Comparison of ENCODE assay signal across 14 mouse cellular contexts in genomic region chr11:69078805-69079438, GRCm38 (mm10). TPM values are rescaled to one million over a fixed set of nuclear protein-coding genes. Genes with fewer than 3 reads are reported as not detected.
DNase-seq lines count a peak whose midpoint lies in the region; ATAC-seq and TF ChIP-seq lines count a peak whose summit lies in the region.
"Had no signal": no experiment of that assay in that cellular context is flagged by ENCODE, and none has a peak within 500 bp of the region (broad histone marks: within the 10 kb centered on the region; RNA-seq: fewer than 3 reads in every experiment).

No protein-coding gene starts in this region.

- no peak for TF ChIP-seq CTCF in lung, adult 2 months (IDR thresholded peaks at IDR 0.05; ENCODE audit: insufficient read depth, low read length)
- no peak for TF ChIP-seq CTCF in forebrain, postnatal 0 days (IDR thresholded peaks at IDR 0.05; ENCODE audit: low read depth)

- H3K36me3 ChIP-seq in heart, embryonic 11.5 days (ENCODE audit: control insufficient read depth, insufficient read depth, low read length) = no peaks in the 10 kb centered on the region
- no peaks in the 10 kb centered on the region for H3K36me3 ChIP-seq in embryonic facial prominence, embryonic 10.5 days (replicated peaks)
- no peaks in the 10 kb centered on the region for H3K36me3 ChIP-seq in forebrain, postnatal 0 days (ENCODE audit: insufficient read depth)
- H3K36me3 ChIP-seq: forebrain, embryonic 12.5 days; hindbrain, embryonic 10.5 days had no signal

- peak; percentile 97 for DNase-seq in heart, adult 11 months
- DNase-seq in lung, postnatal 4 days = peak; percentile 39
- no peak for DNase-seq in lung, adult 2 months
- no peak for DNase-seq in embryonic facial prominence, embryonic 10.5 days (ENCODE audit: low spot score)
- no peak for DNase-seq in forebrain, postnatal 0 days
- DNase-seq in urinary bladder, postnatal 14 days (ENCODE audit: low spot score) = no peak
- DNase-seq: adrenal gland, postnatal 36 days; cerebellum, postnatal 25 days; kidney, postnatal 36 days; thymus, postnatal 36 days had no signal

- H3K4me2 ChIP-seq in heart, embryonic 11.5 days = no peak overlapping the region
- no peak overlapping the region for H3K4me2 ChIP-seq in forebrain, postnatal 0 days (ENCODE audit: low read depth)
- H3K4me2 ChIP-seq: forebrain, embryonic 12.5 days had no signal

- TF ChIP-seq POLR2A in lung, adult 2 months (IDR thresholded peaks at IDR 0.05; ENCODE audit: borderline replicate concordance, extremely low read depth, low read depth, low read length) = no peak

- peaks cover 4% of the 10 kb centered on the region; the same call in 1 of the 2 replicates for H3K4me1 ChIP-seq in heart, embryonic 11.5 days (ENCODE audit: control insufficient read depth, insufficient read depth, low read length)
- H3K4me1 ChIP-seq in lung, adult 2 months (ENCODE audit: control insufficient read depth, insufficient read depth, low read length) = no peaks in the 10 kb centered on the region
- peaks cover 19% of the 10 kb centered on the region for H3K4me1 ChIP-seq in embryonic facial prominence, embryonic 10.5 days
- H3K4me1 ChIP-seq in forebrain, postnatal 0 days (ENCODE audit: insufficient read depth) = no peaks in the 10 kb centered on the region

- no peaks in the 10 kb centered on the region for H3K9me3 ChIP-seq in heart, embryonic 11.5 days (replicated peaks; ENCODE audit: control insufficient read depth, low read length)
- no peaks in the 10 kb centered on the region for H3K9me3 ChIP-seq in embryonic facial prominence, embryonic 10.5 days
- no peaks in the 10 kb centered on the region for H3K9me3 ChIP-seq in forebrain, postnatal 0 days (ENCODE audit: low read length)
- H3K9me3 ChIP-seq: forebrain, embryonic 12.5 days; hindbrain, embryonic 10.5 days had no signal

- no peak overlapping the region for H3K4me3 ChIP-seq in heart, embryonic 11.5 days (ENCODE audit: low read depth, low read length)
- no peak overlapping the region for H3K4me3 ChIP-seq in lung, adult 2 months (replicated peaks; ENCODE audit: extremely low read depth, low read depth, low read length)
- 0 out of 2 replicates have a peak overlapping the region, but pooled peaks have one; percentile 0 for H3K4me3 ChIP-seq in embryonic facial prominence, embryonic 10.5 days
- no peak overlapping the region for H3K4me3 ChIP-seq in forebrain, postnatal 0 days (ENCODE audit: low read depth, low read length)
- H3K4me3 ChIP-seq: forebrain, embryonic 12.5 days; hindbrain, embryonic 10.5 days had no signal

- no peak overlapping the region for H3K9ac ChIP-seq in heart, embryonic 11.5 days (ENCODE audit: low read depth, low read length)
- H3K9ac ChIP-seq in forebrain, postnatal 0 days = no peak overlapping the region
- H3K9ac ChIP-seq: forebrain, embryonic 12.5 days had no signal

- 61% methylated on average over 5 of the region's 5 CpGs for WGBS in heart, embryonic 11.5 days (ENCODE audit: insufficient replicate concordance)
- 43% methylated on average over 5 of the region's 5 CpGs for WGBS in lung, adult 2 months
- WGBS in embryonic facial prominence, embryonic 10.5 days = 75% methylated on average over 5 of the region's 5 CpGs
- WGBS in forebrain, postnatal 0 days = 85% methylated on average over 5 of the region's 5 CpGs

- ATAC-seq in heart, embryonic 11.5 days (replicated peaks; ENCODE audit: insufficient number of reproducible peaks, low FRiP score, low TSS enrichment) = no peak
- peak; percentile 75; the same call in 1 of the 2 replicates for ATAC-seq in neutrophil, adult 5-6 weeks (ENCODE audit: extremely low read depth, insufficient number of reproducible peaks, low FRiP score, poor library complexity, severe bottlenecking)
- no peak for ATAC-seq in forebrain, postnatal 0 days

- H3K27me3 ChIP-seq in heart, embryonic 11.5 days (ENCODE audit: control insufficient read depth, insufficient read depth, low read length) = no peaks in the 10 kb centered on the region
- H3K27me3 ChIP-seq in embryonic facial prominence, embryonic 10.5 days (replicated peaks; ENCODE audit: low read depth, poor library complexity, severe bottlenecking) = no peaks in the 10 kb centered on the region
- H3K27me3 ChIP-seq in forebrain, postnatal 0 days (ENCODE audit: insufficient read depth, low read length) = no peaks in the 10 kb centered on the region
- H3K27me3 ChIP-seq: forebrain, embryonic 12.5 days had no signal

- no peak overlapping the region for H3K27ac ChIP-seq in heart, embryonic 11.5 days (ENCODE audit: low read depth, low read length)
- no peak overlapping the region for H3K27ac ChIP-seq in embryonic facial prominence, embryonic 10.5 days (replicated peaks)
- no peak overlapping the region for H3K27ac ChIP-seq in forebrain, postnatal 0 days (ENCODE audit: low read depth, low read length)
- H3K27ac ChIP-seq: forebrain, embryonic 12.5 days; hindbrain, embryonic 10.5 days had no signal

RNA-seq across cellular contexts. Expression of gene Tmem107, which starts 8.3 kb away (rescaled TPM):
- polyA plus RNA-seq in heart, embryonic 11.5 days (2014; fragmentation: Nextera tagmentation; extraction: Ambion mirVana) = 26.4 and 28.2 TPM in 2 replicates
- 69.8 and 75.7 TPM in 2 replicates for polyA plus RNA-seq in lung, adult 2 months (2012; rRNA removed)
- polyA plus RNA-seq in embryonic facial prominence, embryonic 10.5 days (2016; fragmentation: Nextera tagmentation; extraction: Ambion mirVana) = 41.0 and 44.5 TPM in 2 replicates
- total RNA-seq in neutrophil, adult 5-6 weeks (2017) = 1.2 and 1.6 TPM in 2 replicates
- 32.7 and 45.6 TPM in 2 replicates for total RNA-seq in forebrain, postnatal 0 days (2014; rRNA removed)
- 35.3 and 41.7 TPM in 2 replicates for polyA plus RNA-seq in forebrain, postnatal 0 days (2015; fragmentation: Nextera tagmentation; extraction: Ambion mirVana)

RNA-seq across cellular contexts. Expression of gene Vamp2, which starts 9.4 kb away (rescaled TPM):
- polyA plus RNA-seq in heart, embryonic 11.5 days (2014; fragmentation: Nextera tagmentation; extraction: Ambion mirVana) = 89.7 and 94.7 TPM in 2 replicates
- 120 and 129 TPM in 2 replicates for polyA plus RNA-seq in lung, adult 2 months (2012; rRNA removed)
- 60.9 and 70.0 TPM in 2 replicates for polyA plus RNA-seq in embryonic facial prominence, embryonic 10.5 days (2016; fragmentation: Nextera tagmentation; extraction: Ambion mirVana)
- total RNA-seq in neutrophil, adult 5-6 weeks (2017) = 108 and 111 TPM in 2 replicates
- 76.8 and 104 TPM in 2 replicates for total RNA-seq in forebrain, postnatal 0 days (2014; rRNA removed)
- polyA plus RNA-seq in forebrain, postnatal 0 days (2015; fragmentation: Nextera tagmentation; extraction: Ambion mirVana) = 500 and 554 TPM in 2 replicates

RNA-seq across cellular contexts. Expression of gene Per1, which starts 16.1 kb away (rescaled TPM):
- polyA plus RNA-seq in heart, embryonic 11.5 days (2014; fragmentation: Nextera tagmentation; extraction: Ambion mirVana) = 6.2 and 6.3 TPM in 2 replicates
- polyA plus RNA-seq in lung, adult 2 months (2012; rRNA removed) = 36.8 and 78.5 TPM in 2 replicates
- polyA plus RNA-seq in embryonic facial prominence, embryonic 10.5 days (2016; fragmentation: Nextera tagmentation; extraction: Ambion mirVana) = 6.1 and 7.3 TPM in 2 replicates
- 28.9 and 36.1 TPM in 2 replicates for total RNA-seq in neutrophil, adult 5-6 weeks (2017)
- 16.5 and 38.3 TPM in 2 replicates for total RNA-seq in forebrain, postnatal 0 days (2014; rRNA removed)
- polyA plus RNA-seq in forebrain, postnatal 0 days (2015; fragmentation: Nextera tagmentation; extraction: Ambion mirVana) = 15.2 and 16.7 TPM in 2 replicates

RNA-seq across cellular contexts. Expression of gene Borcs6, which starts 19.4 kb away (rescaled TPM):
- 7.7 and 9.8 TPM in 2 replicates for polyA plus RNA-seq in heart, embryonic 11.5 days (2014; fragmentation: Nextera tagmentation; extraction: Ambion mirVana)
- polyA plus RNA-seq in lung, adult 2 months (2012; rRNA removed) = 21.0 and 22.8 TPM in 2 replicates
- polyA plus RNA-seq in embryonic facial prominence, embryonic 10.5 days (2016; fragmentation: Nextera tagmentation; extraction: Ambion mirVana) = 5.3 and 5.9 TPM in 2 replicates
- 28.4 TPM in 2 replicates for total RNA-seq in neutrophil, adult 5-6 weeks (2017)
- 32.8 and 33.7 TPM in 2 replicates for total RNA-seq in forebrain, postnatal 0 days (2014; rRNA removed)
- 20.9 and 21.7 TPM in 2 replicates for polyA plus RNA-seq in forebrain, postnatal 0 days (2015; fragmentation: Nextera tagmentation; extraction: Ambion mirVana)

RNA-seq across cellular contexts. Expression of gene Aurkb, which starts 33.5 kb away (rescaled TPM):
- 89.2 and 89.6 TPM in 2 replicates for polyA plus RNA-seq in heart, embryonic 11.5 days (2014; fragmentation: Nextera tagmentation; extraction: Ambion mirVana)
- 3.2 and 6.8 TPM in 2 replicates for polyA plus RNA-seq in lung, adult 2 months (2012; rRNA removed)
- polyA plus RNA-seq in embryonic facial prominence, embryonic 10.5 days (2016; fragmentation: Nextera tagmentation; extraction: Ambion mirVana) = 215 and 218 TPM in 2 replicates
- 4.3 and 5.5 TPM in 2 replicates for total RNA-seq in neutrophil, adult 5-6 weeks (2017)
- total RNA-seq in forebrain, postnatal 0 days (2014; rRNA removed) = 8.5 and 12.5 TPM in 2 replicates
- 11.5 and 13.9 TPM in 2 replicates for polyA plus RNA-seq in forebrain, postnatal 0 days (2015; fragmentation: Nextera tagmentation; extraction: Ambion mirVana)

Comparison
In these comparisons a context has a peak if more than half of its experiments do, and no peak if none do; other contexts are left out.
1. DNase-seq: peak in heart, adult 11 months (single experiment) and lung, postnatal 4 days (2 of 2); none in lung, adult 2 months (single experiment), embryonic facial prominence, embryonic 10.5 days (single experiment), forebrain, postnatal 0 days (single experiment) and urinary bladder, postnatal 14 days (single experiment).